Mouse (Mus musculus) heart, postnatal 25 days (tissue): ENCODE measurements around the gene Vps13c. TPM values are rescaled to one million over a fixed set of nuclear protein-coding genes. Genes with fewer than 3 reads are reported as not detected.

Source experiments
- DNase-seq: peaks from one replicate; pipeline ENCODE4 v3.0.0; 2022; ENCODE audit warnings: low spot score
- intact Hi-C: fragments of 180-260 bp; cut with DNase I; formaldehyde crosslinking; loops from one replicate; pipeline ENCODE4 v1.15.1; 2025
- total RNA-seq, 2 experiments: library from RNA; stranded (reverse); gene quantifications; 2 replicates each; pipeline ENCODE4 v1.2.3; 2021

The Vps13c gene
- total RNA-seq, 2 experiments from 2014 or later: 39.9 to 44.4 TPM

DNA sequence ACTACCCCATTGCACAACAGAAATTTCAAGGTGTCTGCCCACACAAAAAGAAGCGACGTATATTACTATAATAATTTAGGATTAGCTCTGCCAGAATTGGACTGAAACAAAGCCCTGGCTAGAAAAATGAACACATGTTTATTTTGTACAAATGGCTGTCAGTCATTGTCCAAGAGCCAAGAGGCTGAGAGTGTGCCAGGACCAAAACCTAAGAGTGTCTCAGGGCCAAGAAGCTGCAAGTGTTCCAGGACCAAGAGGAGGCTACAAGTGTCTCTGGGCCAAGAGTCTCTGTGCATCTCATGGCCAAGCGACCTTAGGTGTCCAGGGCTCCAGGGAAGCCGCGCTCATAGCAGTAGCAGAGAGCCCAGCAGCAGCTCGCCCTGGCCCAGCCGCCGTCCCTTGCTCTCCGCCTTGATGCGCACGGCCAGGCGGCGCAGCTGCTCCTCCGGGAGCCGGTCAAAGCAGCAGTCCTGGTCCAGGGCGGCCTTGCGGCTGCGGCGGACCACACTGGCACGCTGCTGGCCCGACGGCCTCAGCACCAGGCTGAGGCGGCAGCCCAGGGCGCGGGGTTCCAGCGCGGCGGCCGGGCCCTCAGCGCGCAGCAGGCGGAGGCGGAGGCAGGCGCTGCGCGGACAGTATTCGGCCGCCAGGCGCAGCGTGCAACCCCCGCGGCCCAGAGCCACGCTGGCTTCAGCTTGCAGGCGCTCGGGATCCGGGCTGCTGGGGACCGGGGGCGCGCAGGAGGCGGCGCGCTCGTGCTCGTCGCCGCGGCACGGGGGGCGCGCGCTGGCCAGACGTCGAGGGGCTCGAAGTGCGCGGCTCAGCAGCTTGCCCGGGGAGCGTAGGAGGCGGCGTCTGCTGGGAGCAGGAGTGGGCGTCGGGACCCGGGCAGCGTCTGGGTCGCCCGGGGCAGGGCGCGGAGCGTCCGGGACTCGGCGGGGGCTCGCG is 9.5 kb upstream of the Vps13c start:
- no peak for DNase-seq
- intact Hi-C loops: no loop called here

DNA sequence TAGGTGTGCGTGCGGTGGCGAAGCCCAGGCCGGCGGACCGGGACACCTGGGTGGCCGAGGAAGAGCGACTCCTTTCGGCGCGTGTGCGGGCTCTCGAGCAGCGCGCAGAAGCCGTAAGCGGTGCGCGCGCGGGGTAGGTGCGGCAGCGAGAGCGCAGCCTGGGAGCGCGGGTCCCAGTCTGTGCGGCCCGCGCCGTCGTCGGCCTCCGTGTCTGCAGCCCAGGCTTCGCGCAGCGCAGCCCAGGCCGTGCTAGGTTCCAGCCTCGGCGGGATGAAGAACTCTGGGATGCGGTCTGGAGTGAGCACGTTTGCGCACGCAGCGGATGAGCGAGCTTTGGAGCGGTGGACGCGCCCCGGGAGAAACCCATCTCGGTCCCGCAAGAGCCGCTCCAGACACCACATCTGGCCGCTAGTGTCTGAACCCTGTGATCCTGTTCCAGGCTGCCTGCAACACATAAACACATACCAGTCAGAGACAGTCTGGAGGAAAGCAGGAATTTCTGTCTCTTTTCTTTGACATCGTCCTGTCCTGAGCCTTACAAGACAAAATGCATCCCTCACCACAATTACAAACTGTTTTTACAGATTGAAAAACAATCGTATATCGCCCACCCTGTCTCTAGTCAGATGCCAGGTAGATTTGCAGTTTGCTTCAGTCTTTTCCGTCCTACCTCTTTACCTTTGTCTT is 8.7 kb upstream of the Vps13c start:
- intact Hi-C loops: no loop called here
- DNase-seq: no peak

DNA sequence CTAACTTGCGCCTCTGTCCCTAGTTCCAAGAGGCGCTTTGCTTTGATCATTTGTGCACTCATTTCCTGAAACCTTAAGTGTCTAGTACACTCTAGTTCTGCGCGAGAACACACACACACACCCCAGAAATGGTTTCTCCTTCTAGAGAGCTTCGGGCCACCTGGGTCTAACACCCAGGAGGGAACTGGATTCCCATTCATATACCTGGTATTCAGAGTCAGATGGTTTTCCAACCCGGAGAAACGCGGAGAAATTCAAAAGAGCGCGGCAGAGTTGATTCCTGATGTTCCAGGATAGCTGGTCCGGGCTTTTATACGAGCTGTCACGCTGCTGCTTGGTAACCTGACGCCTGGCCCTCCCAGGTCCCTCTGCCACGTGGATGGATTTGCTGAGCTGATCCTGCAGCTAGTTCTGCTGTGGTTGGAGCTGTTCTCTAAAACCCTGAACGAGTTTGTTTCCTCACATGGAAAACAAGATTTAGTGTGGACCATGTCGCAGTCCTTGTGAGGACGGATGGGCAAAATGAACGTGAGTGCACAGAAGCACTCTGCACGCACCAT is 8.1 kb upstream of the Vps13c start, which contains the start of gene C2cd4a:
Gene C2cd4a (minus strand): TSS at position 285 of the 560 bp plus-strand sequence.
- no peak for DNase-seq
- intact Hi-C loops: no loop called here

DNA sequence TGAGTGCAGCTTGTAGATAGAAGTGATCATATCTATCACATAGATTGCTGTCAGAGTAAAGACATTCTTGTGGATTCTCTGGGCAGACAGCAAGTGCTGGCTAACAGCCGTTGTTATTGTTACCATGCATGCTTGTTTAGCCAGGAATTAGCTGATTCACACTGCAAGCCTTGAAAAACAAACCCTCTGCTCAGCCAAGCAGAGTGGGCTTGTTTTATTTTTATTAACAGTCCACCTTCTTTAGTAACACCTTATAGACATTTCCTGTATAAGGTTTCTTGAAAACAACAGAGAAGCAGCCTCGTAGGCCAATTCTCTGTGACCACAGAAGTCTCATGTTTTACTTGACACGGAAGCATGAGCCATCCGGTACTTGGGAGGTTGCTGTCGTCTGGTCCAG is 5.7 kb upstream of the Vps13c start:
- intact Hi-C loops: no loop called here
- no peak for DNase-seq

DNA sequence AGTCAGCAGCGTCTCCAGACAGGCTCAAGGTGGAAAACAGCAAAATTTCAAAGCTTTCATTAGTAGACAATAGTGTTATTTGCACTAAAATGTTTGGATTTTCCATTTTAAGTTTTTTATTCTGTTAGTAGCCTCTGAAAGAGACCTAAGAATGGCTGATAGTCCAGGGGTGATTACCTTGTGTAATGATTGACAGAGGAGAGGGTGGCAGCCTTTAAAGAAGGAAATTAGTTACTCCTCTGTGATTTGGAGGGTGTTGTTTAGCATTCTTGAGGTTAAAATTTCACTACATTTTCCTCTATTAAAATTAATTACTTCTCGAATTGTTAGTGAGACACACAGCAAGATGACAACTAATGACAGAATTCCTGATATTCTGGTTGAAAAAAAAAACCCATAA is 2.9 kb upstream of the Vps13c start:
- intact Hi-C loops: no loop called here
- DNase-seq: no peak

DNA sequence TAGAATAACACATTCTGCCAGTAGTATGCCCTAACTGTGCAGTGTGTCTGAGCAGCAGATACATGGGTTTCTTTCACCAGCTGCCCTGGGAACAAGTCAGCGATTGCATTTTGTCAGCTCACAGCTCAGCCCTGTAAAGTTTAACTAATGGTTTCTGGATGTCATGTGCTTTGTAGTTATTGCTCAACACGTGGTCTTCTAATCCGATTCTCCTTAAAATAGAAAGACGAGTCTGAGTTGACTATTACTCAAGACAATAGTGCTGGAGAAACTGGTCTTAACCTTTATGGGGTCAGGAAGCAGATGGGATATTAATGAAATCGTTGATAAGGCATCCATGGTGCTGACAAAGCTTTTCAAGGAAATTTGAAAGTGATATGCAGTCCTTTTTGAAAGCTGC is 2.6 kb downstream of the Vps13c start:
- intact Hi-C loops: no loop called here
- DNase-seq: no peak

DNA sequence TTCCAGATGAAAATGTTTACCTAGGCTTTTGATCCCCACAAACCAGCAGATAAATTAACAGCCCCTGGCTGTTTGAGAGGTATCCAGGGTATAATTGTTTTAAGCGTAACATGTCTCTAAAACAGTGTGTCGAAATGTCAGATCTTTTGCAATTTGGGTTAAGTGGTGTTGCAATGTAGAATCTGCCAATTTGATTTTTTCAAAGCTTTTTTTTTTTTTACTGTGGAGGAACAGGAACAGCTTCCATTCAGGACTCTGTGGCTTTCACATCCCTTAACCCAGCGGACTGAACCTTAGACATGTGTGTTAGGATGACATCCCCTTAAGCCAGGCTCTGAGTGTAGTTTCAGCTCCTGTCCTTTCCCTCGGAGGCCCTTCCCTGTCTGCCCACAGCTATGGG is 4.8 kb downstream of the Vps13c start:
- no peak for DNase-seq
- intact Hi-C loops: no loop called here

DNA sequence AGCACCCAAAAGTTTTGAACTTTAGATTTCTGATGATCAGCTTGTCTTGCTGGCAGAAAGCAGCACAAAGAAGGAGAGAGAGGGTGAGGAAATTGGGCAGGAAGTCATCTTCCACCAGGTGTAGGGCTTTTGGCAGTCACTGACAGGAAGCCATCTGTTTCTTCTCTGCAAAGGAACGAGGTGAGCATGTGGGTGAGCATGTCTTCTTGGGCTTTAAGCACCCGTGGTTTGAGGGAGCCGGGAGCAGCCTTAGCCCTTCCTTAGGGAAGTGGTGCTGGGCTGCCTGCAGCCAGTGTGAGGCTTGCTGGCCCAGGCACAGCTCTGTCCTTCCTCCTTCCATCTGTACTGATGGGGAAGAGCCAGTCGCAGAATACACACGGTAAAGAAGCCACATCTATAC is 5.5 kb downstream of the Vps13c start:
- intact Hi-C loops: no loop called here
- DNase-seq: no peak

DNA sequence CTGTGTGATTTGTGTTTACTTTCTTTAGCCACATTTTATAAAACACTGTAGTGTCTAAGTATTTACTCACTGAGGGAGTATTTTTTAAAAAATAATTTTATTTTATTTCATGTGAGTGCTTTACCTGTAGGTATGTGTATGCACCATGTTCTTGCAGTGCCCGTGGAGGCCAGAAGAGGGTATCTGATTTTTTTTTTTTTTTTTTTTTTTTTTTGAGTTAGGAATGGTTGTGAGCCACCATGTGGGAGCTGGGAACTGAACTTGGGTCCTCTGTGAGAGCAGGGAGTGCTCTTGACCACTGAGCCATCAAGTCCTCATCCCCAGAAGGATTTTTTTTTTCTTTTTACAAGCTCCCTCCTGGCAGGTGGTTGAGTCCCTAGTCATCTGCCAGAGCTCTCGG is 5.9 kb downstream of the Vps13c start:
- DNase-seq: no peak
- intact Hi-C loops: no loop called here

DNA sequence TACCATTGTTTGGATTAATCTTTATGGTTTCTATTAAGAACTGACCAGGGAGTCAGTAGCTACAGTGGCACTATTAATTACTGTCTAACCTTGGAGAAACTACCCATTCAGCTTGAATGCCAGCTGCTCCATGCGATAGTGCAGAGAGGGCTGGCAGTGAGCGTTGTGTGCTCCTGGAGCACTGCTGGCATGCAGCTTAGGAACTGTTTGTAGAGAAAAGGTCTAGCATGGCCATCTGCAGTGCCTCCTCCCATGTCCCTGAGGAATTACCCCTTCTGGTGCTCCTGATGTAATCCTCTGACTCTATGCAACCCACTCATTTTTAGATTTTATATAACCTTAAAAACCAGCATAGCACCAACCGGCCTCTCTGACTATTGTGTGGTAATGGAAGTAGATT is 7.4 kb downstream of the Vps13c start:
- intact Hi-C loops: no loop called here
- DNase-seq: no peak

DNA sequence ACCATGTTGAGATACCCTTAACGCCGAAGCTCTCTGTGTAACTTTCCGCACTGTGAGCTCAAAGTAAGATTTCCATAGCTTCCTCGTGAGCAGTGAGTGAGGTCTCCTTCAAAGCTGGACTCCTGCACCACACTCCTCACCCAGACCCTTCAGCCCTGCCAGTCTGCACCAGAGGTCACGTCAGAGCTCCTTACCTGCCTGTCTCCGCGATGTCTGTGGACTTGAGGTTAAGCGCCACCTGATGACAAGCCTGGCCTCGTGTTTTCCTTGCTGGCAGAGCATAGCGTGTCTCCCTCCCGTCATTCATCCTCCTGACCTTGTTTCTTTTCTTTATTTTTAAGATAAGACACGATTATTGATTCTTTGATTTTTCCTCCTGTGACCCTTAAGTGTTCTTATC is 9.2 kb downstream of the Vps13c start:
- DNase-seq: no peak
- intact Hi-C loops: no loop called here

DNA sequence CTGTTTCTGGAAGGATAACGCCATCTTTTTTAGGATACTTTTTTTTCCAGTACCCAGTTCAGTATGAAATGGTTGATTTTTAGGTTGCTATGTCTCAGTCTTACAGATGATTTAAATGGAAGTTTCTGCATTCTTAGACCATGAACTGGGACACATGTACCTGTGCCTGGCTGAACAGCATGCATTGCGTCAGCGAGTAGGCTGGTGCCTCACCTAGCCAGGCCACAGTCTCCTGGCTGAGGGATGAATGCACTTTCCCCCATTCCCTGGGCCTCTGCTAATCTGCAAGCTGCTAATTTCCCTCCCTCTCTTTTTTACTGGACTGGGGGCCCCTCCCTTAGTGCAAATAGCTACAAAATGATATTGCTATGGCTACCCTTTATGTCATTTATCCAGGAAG is 9.7 kb downstream of the Vps13c start:
- intact Hi-C loops: loop anchor here (2.0 kb wide), 1 partner anchor 21 kb away; no protein-coding TSS in a partner anchor
- no peak for DNase-seq

DNA sequence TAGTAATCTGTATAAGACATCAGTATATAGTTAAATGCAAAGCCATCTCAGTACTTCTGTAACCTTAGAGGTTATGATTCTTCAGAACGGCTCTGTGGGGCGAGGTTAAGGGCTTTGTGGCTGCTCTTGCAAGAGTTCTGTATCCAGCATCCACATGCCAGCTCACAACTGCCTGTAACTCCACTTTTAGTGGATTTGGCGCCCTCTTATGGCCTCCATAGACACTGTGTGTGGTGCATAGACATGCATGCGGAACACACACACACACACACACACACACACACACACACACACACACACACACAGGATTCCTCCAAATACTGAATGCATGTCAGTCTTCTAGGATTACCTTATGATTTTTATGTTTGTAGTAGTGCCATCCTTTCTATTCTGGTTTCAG is 11.0 kb downstream of the Vps13c start:
- intact Hi-C loops: loop anchor here (2.0 kb wide), 1 partner anchor 22 kb away; no protein-coding TSS in a partner anchor
- no peak for DNase-seq

DNA sequence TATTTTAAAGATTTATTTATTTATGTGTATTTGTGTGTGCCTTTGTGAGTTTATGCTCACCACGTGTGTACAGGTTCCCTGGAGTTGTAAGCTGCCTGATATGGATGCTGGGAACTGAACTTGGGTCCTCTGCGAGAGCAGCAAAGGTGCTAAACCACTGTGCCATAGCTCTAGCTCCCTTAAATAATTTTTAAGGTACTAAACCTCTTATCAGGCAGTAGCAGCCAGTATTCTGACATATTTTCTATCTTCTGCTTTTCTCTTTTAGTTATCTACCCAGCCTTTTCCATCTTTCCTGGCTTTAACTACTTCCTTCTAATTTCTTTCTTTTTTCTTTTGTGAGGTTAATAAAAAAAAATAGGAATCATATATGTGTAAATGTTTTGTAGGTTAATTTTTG is 20.1 kb downstream of the Vps13c start:
- no peak for DNase-seq
- intact Hi-C loops: no loop called here

DNA sequence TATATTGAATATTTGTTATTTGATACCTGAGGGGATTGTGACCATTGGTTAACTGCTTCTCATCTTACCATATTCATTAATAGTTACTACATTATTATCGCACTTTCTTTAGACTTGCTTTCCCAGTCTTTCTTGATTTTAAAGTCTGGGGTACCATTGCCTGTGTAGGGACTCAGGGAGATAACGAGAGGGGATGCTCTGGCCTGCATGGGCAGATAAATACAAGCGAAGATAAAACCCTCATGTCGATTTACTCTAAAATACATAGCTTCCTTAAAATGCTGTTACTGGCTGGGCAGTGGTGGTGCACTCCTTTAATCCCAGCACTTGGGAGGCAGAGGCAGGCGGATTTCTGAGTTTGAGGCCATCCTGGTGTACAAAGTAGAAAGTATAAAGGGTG is 23.1 kb downstream of the Vps13c start:
- intact Hi-C loops: no loop called here

DNA sequence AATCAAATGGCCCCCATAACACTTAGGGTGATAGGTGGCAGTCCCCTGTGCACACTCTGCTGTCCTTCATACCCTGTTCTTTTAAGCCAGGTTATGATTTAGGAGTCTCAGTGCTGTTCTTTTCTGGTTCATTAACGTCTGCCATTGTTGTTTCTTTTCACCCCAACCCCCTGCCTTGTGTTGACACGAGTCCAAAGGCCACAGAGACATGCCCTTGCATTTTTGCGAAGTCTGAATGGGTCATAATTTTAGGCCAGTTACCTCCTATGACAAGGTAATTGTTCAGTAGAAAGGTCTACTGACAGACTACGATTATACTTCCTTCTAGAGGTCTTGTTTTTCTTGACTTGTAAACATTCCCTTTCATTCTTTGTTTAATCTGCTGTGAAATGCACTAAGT is 23.8 kb downstream of the Vps13c start:
- intact Hi-C loops: no loop called here
- no peak for DNase-seq

More for the DNA sequence above, 23.1 kb downstream of the Vps13c start:
- DNase-seq: no peak

DNA sequence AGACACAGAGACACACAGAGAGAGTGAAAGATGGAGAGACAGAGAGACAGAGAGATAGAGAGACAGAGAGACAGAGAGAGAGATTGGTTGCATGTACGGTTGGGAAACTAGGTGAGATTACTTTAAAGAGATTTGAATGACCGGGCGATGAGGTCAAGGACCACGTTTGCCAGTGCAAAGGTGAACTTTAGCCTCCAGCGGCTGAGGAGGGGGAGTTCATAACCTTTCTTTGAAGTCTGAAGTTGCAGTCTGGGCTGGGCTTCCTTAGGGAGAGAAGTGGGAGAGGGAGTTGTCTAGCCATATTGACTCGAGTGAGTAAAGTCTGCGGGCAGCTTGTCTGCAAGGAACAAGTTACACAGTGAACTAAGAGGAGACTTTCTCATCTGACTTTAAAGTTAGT is 25.2 kb downstream of the Vps13c start:
- DNase-seq: no peak
- intact Hi-C loops: no loop called here

DNA sequence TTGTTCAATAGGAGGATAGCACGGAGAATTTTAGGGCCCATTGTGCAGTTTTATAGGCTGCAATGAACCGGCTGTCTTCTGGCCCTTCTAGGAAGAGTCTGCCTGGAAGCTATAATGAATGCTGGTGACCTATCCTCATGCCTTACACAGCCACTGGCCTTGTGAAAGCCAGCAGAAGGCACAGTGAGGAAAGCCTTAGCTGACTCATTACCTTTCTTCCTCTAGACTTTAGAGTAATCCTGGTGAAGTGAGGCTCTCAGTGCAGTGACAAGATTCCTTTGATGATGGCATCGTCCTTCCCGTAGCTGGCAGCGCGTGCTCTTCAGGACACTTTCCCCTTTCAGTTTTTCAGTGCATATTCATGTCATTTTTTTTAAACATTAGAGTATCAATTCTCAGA is 27.2 kb downstream of the Vps13c start:
- no peak for DNase-seq
- intact Hi-C loops: no loop called here

DNA sequence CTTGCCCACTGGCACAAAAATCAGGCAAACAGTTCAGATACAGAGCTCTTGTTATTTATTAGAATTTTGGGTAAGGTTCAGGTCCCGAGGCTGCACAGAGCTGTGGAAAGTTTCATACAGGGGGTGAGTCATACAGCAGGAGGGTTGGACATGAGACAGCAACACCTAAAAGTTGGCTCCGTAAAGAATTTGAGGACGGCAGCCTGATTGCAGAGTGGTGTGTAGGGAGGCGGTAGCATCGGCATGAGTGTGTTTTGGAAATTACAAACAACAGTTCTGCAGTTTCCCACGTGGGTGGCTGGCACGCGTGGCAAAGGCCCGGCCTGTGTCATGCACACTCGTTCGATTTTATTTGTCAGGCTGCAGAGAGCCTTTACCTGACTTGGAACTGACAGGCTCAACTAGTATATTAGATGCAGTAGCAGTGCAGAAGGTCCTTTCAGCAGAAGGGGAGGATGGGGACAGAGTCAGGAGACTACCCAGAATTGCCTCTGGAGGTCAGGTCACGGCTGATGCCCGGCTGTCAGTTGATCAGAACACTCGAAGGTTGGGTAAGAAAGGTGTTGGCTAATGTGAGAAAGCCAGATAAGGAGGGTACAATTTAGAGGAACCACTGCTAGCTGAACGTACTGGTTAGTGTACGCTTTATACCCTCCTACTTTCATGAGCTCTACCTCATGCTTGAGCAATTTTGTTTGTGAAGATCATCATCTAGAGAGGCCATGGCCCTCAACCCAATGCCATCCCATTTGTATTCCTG is 29.7 kb downstream of the Vps13c start:
- intact Hi-C loops: no loop called here
- no peak for DNase-seq
